Mouse (Mus musculus) hindbrain, embryonic 16.5 days (tissue): ENCODE results near the gene Tenm2. TPM values are rescaled to one million over a fixed set of nuclear protein-coding genes. Genes with fewer than 3 reads are reported as not detected.

ENCODE experiments used
- ATAC-seq: fragments of 200-750 bp; cut with Nextera tagmentation; 2 replicates; pipeline ENCODE4 v1.8.0; 2017; ENCODE audit warnings: moderate TSS enrichment, moderate library complexity
- H3K27ac ChIP-seq: fragments of 300-500 bp; sonication (generic); 2 replicates; pipeline ENCODE4 v1.5.1; 2014; ENCODE audit warnings: low read depth, mild to moderate bottlenecking, control low read depth, low read length, moderate library complexity
- H3K27me3 ChIP-seq: fragments of 300-500 bp; sonication (generic); replicated peaks from 2 replicates; pipeline ENCODE4 v1.6.1; 2014; ENCODE audit warnings: low read length; ENCODE audit not compliant: control insufficient read depth, insufficient read depth
- H3K36me3 ChIP-seq: fragments of 300-500 bp; sonication (generic); 2 replicates; pipeline ENCODE4 v1.6.1; 2014; ENCODE audit warnings: mild to moderate bottlenecking, low read length, moderate library complexity, mixed read lengths; ENCODE audit not compliant: control insufficient read depth, insufficient read depth
- H3K4me1 ChIP-seq: fragments of 300-500 bp; sonication (generic); 2 replicates; pipeline ENCODE4 v1.6.1; 2014; ENCODE audit warnings: low read depth, low read length; ENCODE audit not compliant: control insufficient read depth, insufficient read depth
- H3K4me2 ChIP-seq: fragments of 300-500 bp; sonication (generic); 2 replicates; pipeline ENCODE4 v1.6.1; 2014; ENCODE audit warnings: mild to moderate bottlenecking, low read length, control low read depth, moderate library complexity
- H3K4me3 ChIP-seq: fragments of 300-500 bp; sonication (generic); 2 replicates; pipeline ENCODE4 v1.5.1; 2014; ENCODE audit warnings: mild to moderate bottlenecking, low read length, control low read depth, moderate library complexity
- H3K9ac ChIP-seq: fragments of 300-500 bp; sonication (generic); 2 replicates; pipeline ENCODE4 v1.6.1; 2014; ENCODE audit warnings: low read depth, mild to moderate bottlenecking, control low read depth, low read length, moderate library complexity
- H3K9me3 ChIP-seq: fragments of 300-500 bp; sonication (generic); 2 replicates; pipeline ENCODE4 v1.6.1; 2014; ENCODE audit warnings: mild to moderate bottlenecking, low read length, moderate library complexity; ENCODE audit not compliant: control insufficient read depth
- WGBS: fragments of 180-500 bp; shearing (Covaris S2); extraction: QIAGEN DNeasy Blood & Tissue Kit; methylation state at CpG from one replicate; pipeline ENCODE4 v1.1.7; 2014; 5-methylcytosine and 5-hydroxymethylcytosine counted together
- polyA plus RNA-seq: library from polyadenylated mRNA; unstranded; fragments of >200 nt; fragmentation: Nextera tagmentation; extraction: Ambion mirVana; gene quantifications from 2 replicates; pipeline ENCODE4 v1.2.1, GENCODE M21; 2015

Tenm2 gene
- polyA plus RNA-seq, 1 experiment from 2014 or later, result 33.2 TPM

- Histone ChIP-seq H3K27ac (no peak overlapping the region), H3K4me1 (peaks cover 9% of the 10 kb centered on the region), H3K4me3 (no peak overlapping the region), H3K36me3 (no peaks in the 10 kb centered on the region), H3K27me3 (no peaks in the 10 kb centered on the region), H3K9ac (no peak overlapping the region), H3K4me2 (no peak overlapping the region), H3K9me3 (no peaks in the 10 kb centered on the region)
- ATAC-seq, result peak; percentile 17; the same call in 1 of the 2 replicates
- WGBS, result 30% methylated on average over 12 of the region's 12 CpGs
Measured at GRCm38 (mm10) chr11:36395803-36396710, 839.7 kb downstream of the Tenm2 start.

GRCm38 (mm10) chr11:36384696-36385095, 851.1 kb downstream of the Tenm2 start:
- Histone ChIP-seq H3K4me3 (no peak overlapping the region), H3K27ac (no peak overlapping the region), H3K27me3 (no peaks in the 10 kb centered on the region), H3K9me3 (no peaks in the 10 kb centered on the region), H3K36me3 (no peaks in the 10 kb centered on the region), H3K9ac (no peak overlapping the region), H3K4me1 (no peaks in the 10 kb centered on the region), H3K4me2 (no peak overlapping the region)
- ATAC-seq, result no peak
- WGBS, result 92% methylated on average over 5 of the region's 5 CpGs

- Histone ChIP-seq H3K27me3 (no peaks in the 10 kb centered on the region), H3K9ac (no peak overlapping the region), H3K4me1 (no peaks in the 10 kb centered on the region), H3K27ac (no peak overlapping the region), H3K4me3 (no peak overlapping the region), H3K4me2 (no peak overlapping the region), H3K9me3 (no peaks in the 10 kb centered on the region), H3K36me3 (no peaks in the 10 kb centered on the region)
- no peak for ATAC-seq
- 89% methylated on average over 7 of the region's 7 CpGs for WGBS
Measured at GRCm38 (mm10) chr11:36371814-36372213, 864.0 kb downstream of the Tenm2 start.

- Histone ChIP-seq H3K36me3 (no peaks in the 10 kb centered on the region), H3K27me3 (no peaks in the 10 kb centered on the region), H3K9me3 (no peaks in the 10 kb centered on the region), H3K4me3 (no peak overlapping the region), H3K4me1 (peaks cover 2% of the 10 kb centered on the region; the same call in 1 of the 2 replicates), H3K27ac (no peak overlapping the region), H3K9ac (no peak overlapping the region), H3K4me2 (no peak overlapping the region)
- WGBS, result 90% methylated on average over 5 of the region's 5 CpGs
- ATAC-seq, result peak; percentile 53; the same call in 1 of the 2 replicates
Measured at GRCm38 (mm10) chr11:36365067-36365466, 870.7 kb downstream of the Tenm2 start.

- H3K36me3 ChIP-seq, result no peaks in the 10 kb centered on the region
Measured at GRCm38 (mm10) chr11:36364441-36364840, 871.3 kb downstream of the Tenm2 start.

GRCm38 (mm10) chr11:36362514-36362913, 873.2 kb downstream of the Tenm2 start:
- H3K36me3 ChIP-seq, result no peaks in the 10 kb centered on the region
- H3K27me3 ChIP-seq, result no peaks in the 10 kb centered on the region
- ATAC-seq, result no peak
- H3K9ac ChIP-seq, result no peak overlapping the region
- H3K9me3 ChIP-seq, result no peaks in the 10 kb centered on the region
- no peak overlapping the region for H3K4me2 ChIP-seq
- peaks cover 2% of the 10 kb centered on the region; the same call in 1 of the 2 replicates for H3K4me1 ChIP-seq
- H3K27ac ChIP-seq, result no peak overlapping the region
- no peak overlapping the region for H3K4me3 ChIP-seq
- WGBS, result 72% methylated on average over 8 of the region's 8 CpGs

More at GRCm38 (mm10) chr11:36364441-36364840, 871.3 kb downstream of the Tenm2 start:
- H3K27ac ChIP-seq, result no peak overlapping the region
- no peaks in the 10 kb centered on the region for H3K27me3 ChIP-seq
- WGBS, result 64% methylated on average over 9 of the region's 9 CpGs
- H3K4me3 ChIP-seq, result no peak overlapping the region
- peaks cover 2% of the 10 kb centered on the region; the same call in 1 of the 2 replicates for H3K4me1 ChIP-seq
- H3K4me2 ChIP-seq, result no peak overlapping the region
- H3K9me3 ChIP-seq, result no peaks in the 10 kb centered on the region
- H3K9ac ChIP-seq, result no peak overlapping the region
- ATAC-seq, result no peak; the same call in 1 of the 2 replicates

GRCm38 (mm10) chr11:36353252-36353651, 882.5 kb downstream of the Tenm2 start:
- Histone ChIP-seq H3K27ac (no peak overlapping the region), H3K9ac (no peak overlapping the region), H3K4me2 (no peak overlapping the region), H3K9me3 (no peaks in the 10 kb centered on the region), H3K4me1 (0 out of 2 replicates have a peak, but pooled peaks cover 3% of the 10 kb centered on the region), H3K4me3 (no peak overlapping the region), H3K27me3 (no peaks in the 10 kb centered on the region), H3K36me3 (no peaks in the 10 kb centered on the region)
- ATAC-seq, result no peak
- 91% methylated on average over 1 of the region's 1 CpGs for WGBS

GRCm38 (mm10) chr11:36351752-36352151, 884.0 kb downstream of the Tenm2 start:
- Histone ChIP-seq H3K9me3 (no peaks in the 10 kb centered on the region), H3K36me3 (no peaks in the 10 kb centered on the region), H3K9ac (no peak overlapping the region), H3K4me3 (no peak overlapping the region), H3K4me1 (0 out of 2 replicates have a peak, but pooled peaks cover 3% of the 10 kb centered on the region), H3K27me3 (no peaks in the 10 kb centered on the region), H3K4me2 (no peak overlapping the region), H3K27ac (no peak overlapping the region)
- no peak for ATAC-seq
- 62% methylated on average over 6 of the region's 6 CpGs for WGBS

GRCm38 (mm10) chr11:36351341-36351740, 884.4 kb downstream of the Tenm2 start:
- no peak overlapping the region for H3K9ac ChIP-seq
- 0 out of 2 replicates have a peak, but pooled peaks cover 3% of the 10 kb centered on the region for H3K4me1 ChIP-seq
- no peak for ATAC-seq
- H3K4me2 ChIP-seq, result no peak overlapping the region
- no peak overlapping the region for H3K4me3 ChIP-seq
- WGBS, result 83% methylated on average over 6 of the region's 6 CpGs
- no peaks in the 10 kb centered on the region for H3K9me3 ChIP-seq
- H3K36me3 ChIP-seq, result no peaks in the 10 kb centered on the region
- no peaks in the 10 kb centered on the region for H3K27me3 ChIP-seq
- no peak overlapping the region for H3K27ac ChIP-seq
